Mouse (Mus musculus): ENCODE results near the gene Exosc3.

The Exosc3 gene

DNA sequence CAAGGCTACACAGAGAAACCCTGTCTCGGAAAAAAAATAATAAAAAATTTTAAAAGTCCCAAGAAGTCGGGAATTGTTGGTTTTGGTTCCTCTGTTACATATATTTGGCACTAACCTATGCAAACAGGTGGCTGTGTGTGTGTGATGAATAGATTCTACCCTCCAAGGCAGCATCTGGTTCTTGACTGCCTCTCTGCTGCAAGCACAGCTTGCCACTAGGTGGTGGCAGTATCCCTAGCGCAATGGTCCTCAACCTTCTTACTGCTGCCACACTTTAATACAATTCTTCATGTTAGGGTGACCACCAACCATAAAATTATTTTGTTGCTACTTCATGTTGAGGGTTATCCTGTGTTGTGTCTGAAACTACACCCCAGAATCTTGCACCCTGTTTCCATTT lies 56.2 kb downstream of the Exosc3 start:
- DNase-seq (ENCODE audit: extremely low read depth, insufficient read length, low spot score) = no peak

GRCm38 (mm10) chr4:45279981-45280548 lies 62.5 kb downstream of the Exosc3 start:
- no peak for DNase-seq (ENCODE audit: extremely low read depth, insufficient read length, low spot score)

DNA sequence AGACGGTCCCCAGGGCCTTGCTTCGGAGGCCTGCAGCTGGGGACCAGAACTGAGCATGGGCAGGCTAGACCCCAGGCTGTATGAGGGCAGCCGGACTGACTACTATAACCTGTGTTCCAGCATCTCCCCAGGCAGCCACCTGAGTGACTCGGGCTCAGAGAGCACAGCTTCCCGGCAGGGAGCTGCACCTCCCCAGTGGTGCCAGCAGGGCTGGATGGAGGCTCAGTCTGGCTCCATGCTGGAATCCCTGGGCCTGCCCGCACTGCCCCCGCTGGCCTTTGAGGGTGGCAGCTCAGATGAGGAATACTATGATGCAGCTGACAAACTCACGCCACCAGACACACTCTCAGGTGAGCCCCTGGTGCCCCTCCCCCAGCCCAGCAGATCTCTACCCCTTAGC lies 63.2 kb downstream of the Exosc3 start:
- peak; percentile 28 for DNase-seq (ENCODE audit: extremely low read depth, insufficient read length, low spot score)

GRCm38 (mm10) chr4:45275770-45276169 lies 66.8 kb downstream of the Exosc3 start:
- no peak for DNase-seq (ENCODE audit: extremely low read depth, insufficient read length, low spot score)

- DNase-seq (ENCODE audit: extremely low read depth, insufficient read length, low spot score) = no peak
These were observed 71.5 kb downstream of the Exosc3 start for GRCm38 (mm10) chr4:45271041-45271452.

DNA sequence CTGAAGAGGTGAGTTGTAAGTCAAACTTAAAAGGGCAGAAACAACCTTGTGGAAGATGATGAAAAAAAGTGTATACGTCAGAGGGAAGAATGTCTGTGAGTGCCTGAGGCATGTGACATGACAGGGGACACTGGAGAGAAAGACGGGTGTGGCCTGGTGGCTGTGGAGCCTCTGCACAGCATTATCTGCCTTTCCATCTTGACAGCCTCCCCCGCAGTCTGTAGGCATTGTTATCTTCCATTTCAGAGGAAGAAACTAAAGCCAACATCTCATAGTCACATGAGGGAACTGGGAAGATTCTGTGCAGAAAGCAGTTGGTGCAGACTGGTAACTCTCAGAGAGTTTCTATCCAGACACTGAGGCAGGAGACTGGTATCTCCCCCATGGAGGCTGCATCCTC lies 74.6 kb downstream of the Exosc3 start:
- DNase-seq (ENCODE audit: extremely low read depth, insufficient read length, low spot score) = no peak
